Mouse (Mus musculus) liver, postnatal 0 days (tissue): Measurements from ENCODE around the gene Med11. TPM values are rescaled to one million over a fixed set of nuclear protein-coding genes. Genes with fewer than 3 reads are reported as not detected.
A peak's percentile ranks its signal among the peaks of the same experiment; 100 is the strongest.
"Not testable (repeated sequence)": the region's sequence is repeated elsewhere in the genome, so short reads cannot be mapped to it uniquely, and the experiment has no call there.

Experiments used
- ATAC-seq: fragments of 200-750 bp; cut with Nextera tagmentation; 2 replicates; pipeline ENCODE4 v1.8.0; 2017; ENCODE audit warnings: mild to moderate bottlenecking, moderate library complexity
- DNase-seq: peaks from one replicate; pipeline ENCODE4 v3.0.0-alpha.2; 2016
- H3K27ac ChIP-seq: fragments of 300-500 bp; sonication (generic); 2 replicates; pipeline ENCODE4 v1.5.1; 2014; ENCODE audit warnings: antibody characterized with exemption, moderate library complexity, mild to moderate bottlenecking, low read depth
- H3K27me3 ChIP-seq: fragments of 300-500 bp; sonication (generic); 2 replicates; pipeline ENCODE4 v1.6.1; 2014; ENCODE audit warnings: low read length, control low read depth, mixed read lengths; ENCODE audit not compliant: insufficient read depth
- H3K36me3 ChIP-seq: fragments of 300-500 bp; sonication (generic); replicated peaks from 2 replicates; pipeline ENCODE4 v1.6.1; 2014; ENCODE audit warnings: mild to moderate bottlenecking, control low read depth, low read length, moderate library complexity, mixed read lengths; ENCODE audit not compliant: insufficient read depth
- H3K4me1 ChIP-seq: fragments of 300-500 bp; sonication (generic); 2 replicates; pipeline ENCODE4 v1.6.1; 2014; ENCODE audit warnings: antibody characterized with exemption, mild to moderate bottlenecking, control low read depth; ENCODE audit not compliant: insufficient read depth
- H3K4me2 ChIP-seq: fragments of 300-500 bp; sonication (generic); 2 replicates; pipeline ENCODE4 v1.6.1; 2014; ENCODE audit warnings: low read depth, mild to moderate bottlenecking, low read length, moderate library complexity, mixed read lengths
- H3K4me3 ChIP-seq: fragments of 300-500 bp; sonication (generic); 2 replicates; pipeline ENCODE4 v1.5.1; 2014; ENCODE audit warnings: low read depth, low read length
- H3K9ac ChIP-seq: fragments of 300-500 bp; sonication (generic); replicated peaks from 2 replicates; pipeline ENCODE4 v1.6.1; 2014; ENCODE audit warnings: mild to moderate bottlenecking, moderate library complexity
- H3K9me3 ChIP-seq: fragments of 300-500 bp; sonication (generic); 2 replicates; pipeline ENCODE4 v1.6.1; 2016; ENCODE audit warnings: mild to moderate bottlenecking, control low read depth, low read length, mixed read lengths
- CTCF ChIP-seq: sonication (generic); IDR thresholded peaks from 2 replicates; pipeline ENCODE4 v1.5.1; 2016; ENCODE audit warnings: antibody characterized with exemption, low read depth
- EP300 ChIP-seq: IDR thresholded peaks from 2 replicates; pipeline ENCODE4 v1.6.1; 2016; ENCODE audit warnings: antibody characterized with exemption, low read depth, mild to moderate bottlenecking
- WGBS: fragments of 180-500 bp; shearing (Covaris S2); extraction: QIAGEN DNeasy Blood & Tissue Kit; methylation state at CpG from one replicate; pipeline ENCODE4 v1.1.7; 2014; ENCODE audit not compliant: insufficient replicate concordance; 5-methylcytosine and 5-hydroxymethylcytosine counted together
- polyA plus RNA-seq: library from polyadenylated mRNA; unstranded; fragments of >200 nt; fragmentation: Nextera tagmentation; extraction: Ambion mirVana; gene quantifications from 2 replicates; pipeline ENCODE4 v1.2.1, GENCODE M21; 2015

Med11 gene
- polyA plus RNA-seq, 1 experiment from 2014 or later: 15.1 TPM

DNA sequence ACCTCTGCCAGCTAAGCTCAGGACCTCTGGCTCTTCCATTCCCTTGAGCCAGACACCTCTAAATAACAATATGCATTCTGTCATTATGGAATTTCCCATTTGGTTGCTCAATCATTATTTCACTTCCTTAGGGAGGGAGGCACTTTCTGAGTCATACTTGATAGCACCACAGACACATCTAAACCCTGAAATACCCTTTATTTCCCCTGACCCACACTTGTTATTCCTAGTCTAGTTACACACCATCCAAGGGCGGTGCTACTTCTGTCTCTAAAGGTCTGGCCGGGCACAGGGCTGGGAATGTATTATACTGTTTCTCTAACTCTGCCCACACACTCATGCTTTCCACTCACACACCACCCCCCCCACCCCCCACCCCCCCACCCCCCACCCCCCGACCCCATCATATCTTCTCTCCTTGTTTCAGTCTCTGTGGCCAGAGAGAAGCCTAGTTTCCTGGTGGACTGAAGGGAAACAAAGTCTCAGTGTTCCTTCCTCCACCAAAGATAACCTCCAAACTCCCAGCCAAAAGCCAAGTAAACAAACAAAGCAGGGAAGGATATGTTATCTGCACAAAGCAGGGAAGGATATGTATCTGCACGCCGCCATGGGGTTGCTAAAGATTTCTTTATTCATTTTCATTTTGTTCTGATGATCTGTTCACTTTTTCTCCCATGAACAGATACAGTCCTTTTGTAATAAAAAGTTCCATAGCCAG lies 16.3 kb downstream of the Med11 start:
- Histone ChIP-seq H3K27me3 (peaks cover 24% of the 10 kb centered on the region), H3K4me2 (no peak overlapping the region), H3K4me3 (no peak overlapping the region), H3K9ac (no peak overlapping the region), H3K27ac (peak overlapping the region; percentile 66; the same call in 1 of the 2 replicates), H3K36me3 (no peaks in the 10 kb centered on the region), H3K4me1 (no peaks in the 10 kb centered on the region), H3K9me3 (no peaks in the 10 kb centered on the region)
- DNase-seq (no peak), ATAC-seq (peak; percentile 38; the same call in 1 of the 2 replicates)
- TF ChIP-seq EP300 (no peak), CTCF (no peak)
- 54% methylated on average over 5 of the region's 5 CpGs for WGBS

DNA sequence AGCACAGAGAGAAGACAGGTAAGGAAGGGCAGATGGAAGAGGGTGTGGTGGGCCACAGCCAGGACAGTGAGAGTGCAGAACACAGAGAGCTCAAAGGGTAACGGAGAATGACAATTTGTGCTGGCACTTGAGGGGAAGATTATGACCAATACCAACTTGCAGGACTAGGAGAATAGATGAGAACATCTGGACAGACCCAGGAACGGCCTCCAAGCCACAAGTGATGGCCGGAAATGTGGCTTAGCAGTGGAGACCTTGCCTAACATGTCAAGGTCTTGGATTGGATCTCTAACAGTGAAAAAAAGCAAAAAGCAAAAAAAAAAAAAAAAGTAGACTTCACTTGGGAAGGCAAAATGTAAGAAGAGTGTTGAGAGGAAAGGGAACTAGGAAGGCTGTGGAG lies 18.0 kb downstream of the Med11 start:
- no peak for DNase-seq
- Histone ChIP-seq H3K4me3 (no peak overlapping the region), H3K27me3 (peaks cover 17% of the 10 kb centered on the region), H3K4me2 (no peak overlapping the region), H3K9ac (no peak overlapping the region), H3K27ac (no peak overlapping the region), H3K36me3 (no peaks in the 10 kb centered on the region), H3K4me1 (no peaks in the 10 kb centered on the region), H3K9me3 (no peaks in the 10 kb centered on the region)
- WGBS: 77% methylated on average over 3 of the region's 3 CpGs
- ATAC-seq: no peak
- TF ChIP-seq CTCF (no peak), EP300 (no peak)

DNA sequence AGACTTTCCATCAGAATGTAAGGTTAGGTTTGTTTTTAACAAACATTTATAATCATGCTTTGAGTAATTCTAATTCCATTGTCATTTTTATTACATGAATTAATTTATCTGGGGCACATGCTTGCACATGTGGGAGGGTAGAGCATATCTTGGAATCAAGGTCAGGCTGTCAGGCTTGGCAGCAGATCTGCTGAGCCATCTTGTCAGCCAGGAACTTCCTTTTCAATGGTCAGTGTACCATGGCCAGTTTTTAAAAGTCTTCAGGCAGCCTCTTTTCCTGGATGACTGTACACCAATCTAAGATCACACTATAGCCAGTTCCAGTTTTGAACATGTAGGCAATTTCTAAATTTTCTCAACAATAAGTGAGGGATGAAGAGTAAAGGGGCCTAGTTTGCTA lies 21.0 kb downstream of the Med11 start:
- ATAC-seq (no peak), DNase-seq (no peak)
- Histone ChIP-seq H3K27me3 (no peaks in the 10 kb centered on the region), H3K4me2 (no peak overlapping the region), H3K4me3 (no peak overlapping the region), H3K9me3 (no peaks in the 10 kb centered on the region), H3K27ac (no peak overlapping the region), H3K9ac (no peak overlapping the region), H3K36me3 (no peaks in the 10 kb centered on the region), H3K4me1 (no peaks in the 10 kb centered on the region)
- TF ChIP-seq EP300 (no peak), CTCF (no peak)

DNA sequence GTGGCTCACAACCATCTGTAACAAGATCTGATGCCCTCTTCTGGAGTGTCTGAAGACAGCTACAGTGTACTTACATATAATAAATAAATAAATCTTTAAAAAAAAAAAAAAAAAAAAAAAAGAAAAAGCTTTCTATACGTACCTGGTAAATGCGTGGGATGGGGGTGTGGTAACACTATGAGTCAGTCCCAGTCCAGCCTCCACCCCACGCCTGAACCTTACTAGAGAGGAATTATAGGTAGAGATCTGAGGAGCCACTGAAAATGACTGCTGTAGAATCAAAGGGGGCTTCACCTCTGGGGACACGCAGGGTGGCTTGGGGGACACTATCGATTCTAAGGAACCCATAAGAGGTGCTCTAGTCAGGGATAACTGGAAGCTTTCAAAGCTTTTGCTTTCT lies 21.6 kb downstream of the Med11 start:
- WGBS: 78% methylated on average over 5 of the region's 5 CpGs
- not testable (repeated sequence) for H3K9me3 ChIP-seq, ATAC-seq

DNA sequence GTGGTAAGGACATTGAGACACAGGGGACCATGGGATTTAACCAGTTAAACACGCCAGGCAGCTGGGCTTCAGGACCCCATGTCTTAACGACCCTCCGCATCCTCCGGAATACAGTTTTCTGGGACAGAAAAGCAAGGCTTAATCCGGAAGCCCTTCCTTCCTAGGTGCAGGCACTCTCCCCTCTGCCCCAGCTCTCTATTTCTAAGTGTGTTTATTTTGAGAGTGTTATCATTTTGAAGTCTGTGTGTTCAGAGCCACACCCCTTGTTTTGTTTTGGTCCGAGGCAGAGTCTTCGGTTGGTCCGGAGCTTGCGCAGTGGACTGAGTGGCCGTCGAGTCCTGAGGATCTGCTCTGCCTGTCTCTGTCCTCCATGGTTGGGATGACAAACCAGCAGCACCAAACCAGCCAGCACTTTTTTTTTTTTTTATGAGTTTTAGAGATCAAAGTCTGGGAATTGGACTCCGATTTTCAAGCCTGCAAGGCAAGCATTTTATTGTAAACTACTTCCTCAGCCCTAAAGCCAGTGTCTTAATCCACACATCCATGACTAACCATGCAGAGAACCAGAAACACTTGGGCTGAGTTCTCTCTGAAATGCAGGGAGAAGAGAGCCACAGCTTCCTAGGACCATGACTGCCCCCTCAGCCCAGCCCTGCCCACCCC lies 23.3 kb downstream of the Med11 start:
- Histone ChIP-seq H3K4me2 (no peak overlapping the region), H3K36me3 (no peaks in the 10 kb centered on the region), H3K4me1 (no peaks in the 10 kb centered on the region), H3K27ac (no peak overlapping the region), H3K27me3 (no peaks in the 10 kb centered on the region), H3K4me3 (no peak overlapping the region), H3K9me3 (no peaks in the 10 kb centered on the region), H3K9ac (no peak overlapping the region)
- TF ChIP-seq EP300 (no peak), CTCF (no peak)
- DNase-seq: no peak
- no peak for ATAC-seq
- WGBS: 65% methylated on average over 12 of the region's 12 CpGs

More for the DNA sequence above, 21.6 kb downstream of the Med11 start:
- not testable (repeated sequence) for H3K9ac ChIP-seq, H3K27ac ChIP-seq, H3K4me2 ChIP-seq, H3K4me3 ChIP-seq, H3K36me3 ChIP-seq, DNase-seq, H3K27me3 ChIP-seq, H3K4me1 ChIP-seq

DNA sequence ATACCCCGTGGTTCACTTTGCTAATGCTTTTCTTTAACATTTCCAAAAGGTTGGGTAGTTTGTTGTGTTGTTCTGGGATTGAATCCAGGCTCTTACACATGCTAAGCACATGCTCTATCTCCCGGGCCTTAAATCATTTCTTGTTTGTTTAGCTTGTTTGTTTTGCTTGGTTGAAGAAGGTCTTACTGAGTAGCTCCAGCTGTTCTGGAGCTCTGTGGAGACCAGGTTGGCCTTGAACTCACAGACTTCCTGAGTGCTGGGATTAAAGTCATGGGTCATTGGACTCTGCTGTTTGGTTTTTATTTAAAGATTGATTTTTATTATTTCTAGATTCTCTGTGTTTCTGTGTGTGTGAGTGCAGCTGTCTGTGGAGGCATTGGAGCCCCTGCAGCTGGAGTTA lies 33.8 kb downstream of the Med11 start:
- Histone ChIP-seq H3K9ac (no peak overlapping the region), H3K27me3 (no peaks in the 10 kb centered on the region), H3K36me3 (no peaks in the 10 kb centered on the region), H3K4me1 (no peaks in the 10 kb centered on the region), H3K9me3 (no peaks in the 10 kb centered on the region), H3K4me3 (no peak overlapping the region), H3K27ac (no peak overlapping the region), H3K4me2 (no peak overlapping the region)
- 48% methylated on average over 2 of the region's 2 CpGs for WGBS
- ATAC-seq (no peak), DNase-seq (no peak)
- TF ChIP-seq EP300 (no peak), CTCF (no peak)
